Mouse (Mus musculus) heart, embryonic 11.5 days (tissue): ENCODE results near the gene Ppp1r1b. TPM values are rescaled to one million over a fixed set of nuclear protein-coding genes. Genes with fewer than 3 reads are reported as not detected.
"Not testable (repeated sequence)": the region's sequence is repeated elsewhere in the genome, so short reads cannot be mapped to it uniquely, and the experiment has no call there.

Experiments used
- ATAC-seq: fragments of 200-750 bp; cut with Nextera tagmentation; replicated peaks from 2 replicates; pipeline ENCODE4 v1.8.0; 2017; ENCODE audit warnings: moderate library complexity; ENCODE audit not compliant: insufficient number of reproducible peaks, low FRiP score, low TSS enrichment
- H3K27ac ChIP-seq: fragments of 300-500 bp; sonication (generic); 2 replicates; pipeline ENCODE4 v1.5.1; 2014; ENCODE audit warnings: mild to moderate bottlenecking, low read depth, low read length
- H3K27me3 ChIP-seq: fragments of 300-500 bp; sonication (generic); 2 replicates; pipeline ENCODE4 v1.6.1; 2014; ENCODE audit warnings: mild to moderate bottlenecking, low read length, mixed read lengths; ENCODE audit not compliant: control insufficient read depth, insufficient read depth
- H3K36me3 ChIP-seq: fragments of 300-500 bp; sonication (generic); 2 replicates; pipeline ENCODE4 v1.6.1; 2014; ENCODE audit warnings: mild to moderate bottlenecking, low read length, moderate library complexity, mixed read lengths; ENCODE audit not compliant: control insufficient read depth, insufficient read depth
- H3K4me1 ChIP-seq: fragments of 300-500 bp; sonication (generic); 2 replicates; pipeline ENCODE4 v1.6.1; 2014; ENCODE audit warnings: low read length; ENCODE audit not compliant: control insufficient read depth, insufficient read depth
- H3K4me2 ChIP-seq: fragments of 300-500 bp; sonication (generic); 2 replicates; pipeline ENCODE4 v1.6.1; 2014; ENCODE audit warnings: mild to moderate bottlenecking, moderate library complexity
- H3K4me3 ChIP-seq: fragments of 300-500 bp; sonication (generic); 2 replicates; pipeline ENCODE4 v1.5.1; 2014; ENCODE audit warnings: low read depth, low read length
- H3K9ac ChIP-seq: fragments of 300-500 bp; sonication (generic); 2 replicates; pipeline ENCODE4 v1.6.1; 2014; ENCODE audit warnings: mild to moderate bottlenecking, low read depth, low read length, moderate library complexity
- H3K9me3 ChIP-seq: fragments of 300-500 bp; sonication (generic); replicated peaks from 2 replicates; pipeline ENCODE4 v1.6.1; 2016; ENCODE audit warnings: low read length; ENCODE audit not compliant: control insufficient read depth
- WGBS: fragments of 180-500 bp; shearing (Covaris S2); extraction: QIAGEN DNeasy Blood & Tissue Kit; methylation state at CpG from one replicate; pipeline ENCODE4 v1.1.7; 2014; ENCODE audit not compliant: insufficient replicate concordance; 5-methylcytosine and 5-hydroxymethylcytosine counted together
- polyA plus RNA-seq: library from polyadenylated mRNA; unstranded; fragments of >200 nt; fragmentation: Nextera tagmentation; extraction: Ambion mirVana; gene quantifications from 2 replicates; pipeline ENCODE4 v1.2.1, GENCODE M21; 2014

The Ppp1r1b gene
- polyA plus RNA-seq, 1 experiment from 2014 or later = 13.6 TPM

- ATAC-seq = no peak
- Histone ChIP-seq H3K27ac (peak overlapping the region; percentile 10; the same call in 1 of the 2 replicates), H3K36me3 (peaks cover 13% of the 10 kb centered on the region), H3K9me3 (no peaks in the 10 kb centered on the region), H3K4me1 (peaks cover 38% of the 10 kb centered on the region), H3K4me3 (no peak overlapping the region), H3K4me2 (no peak overlapping the region), H3K9ac (no peak overlapping the region), H3K27me3 (peaks cover 8% of the 10 kb centered on the region)
- 93% methylated on average over 2 of the region's 2 CpGs for WGBS
Observed at GRCm38 (mm10) chr11:98381651-98382050, 33.4 kb downstream of the Ppp1r1b start.

- not testable (repeated sequence) for H3K27ac ChIP-seq, H3K4me2 ChIP-seq, H3K9ac ChIP-seq, ATAC-seq, H3K9me3 ChIP-seq, H3K36me3 ChIP-seq, H3K4me3 ChIP-seq
- WGBS = 18% methylated on average over 2 of the region's 2 CpGs
- Histone ChIP-seq H3K27me3 (peaks cover 10% of the 10 kb centered on the region), H3K4me1 (peaks cover 31% of the 10 kb centered on the region)
Observed at GRCm38 (mm10) chr11:98382405-98382804, 34.2 kb downstream of the Ppp1r1b start.

DNA sequence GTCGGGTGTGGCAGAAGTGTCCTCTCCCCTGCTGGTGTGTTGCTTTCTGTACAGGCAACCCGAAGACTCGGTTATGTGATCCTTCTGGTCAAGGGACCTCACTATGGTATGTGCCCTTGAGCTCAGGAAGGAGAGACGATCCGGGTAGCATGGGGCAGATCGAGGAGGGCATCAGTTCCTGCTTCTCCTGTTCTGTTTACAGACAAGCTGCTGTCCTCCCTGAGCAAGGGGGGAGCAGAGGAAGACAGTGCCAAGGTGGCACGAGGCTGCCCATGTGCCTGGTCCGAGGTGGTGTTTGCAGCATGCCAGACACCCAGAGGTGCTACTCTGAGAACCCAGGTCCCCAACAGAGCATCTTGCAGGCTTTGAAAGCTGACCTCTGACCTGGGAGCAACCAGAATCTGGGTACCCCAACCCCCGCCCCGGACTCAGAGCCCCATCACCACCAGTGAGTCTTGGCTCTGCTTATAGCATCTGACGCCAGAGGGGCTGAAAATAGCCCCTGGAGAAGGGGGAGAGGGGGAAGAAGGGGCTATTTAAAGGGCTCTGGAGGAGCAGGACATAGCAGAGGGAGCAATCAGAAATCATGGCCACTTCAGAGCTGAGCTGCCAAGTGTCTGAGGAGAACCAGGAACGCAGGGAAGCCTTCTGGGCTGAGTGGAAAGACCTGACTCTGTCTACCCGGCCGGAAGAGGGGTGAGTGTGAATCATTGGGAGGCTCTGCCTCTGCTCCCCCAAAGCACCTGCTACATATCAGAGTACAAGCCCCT lies 35.2 kb downstream of the Ppp1r1b start, which contains the start of gene Tcap:
TSS of gene Tcap (plus strand) at position 551 of the 770 bp plus-strand sequence.
- peak within 1 kb of the TSS; percentile 74 for H3K4me2 ChIP-seq
- ATAC-seq = peak; percentile 24; the same call in 1 of the 2 replicates
- H3K4me3 ChIP-seq = peak within 1 kb of the TSS; percentile 47
- H3K27me3 ChIP-seq = peaks cover 19% of the 10 kb centered on the region
- H3K36me3 ChIP-seq = peaks cover 3% of the 10 kb centered on the region; the same call in 1 of the 2 replicates
- H3K27ac ChIP-seq = peak within 1 kb of the TSS; percentile 92
- H3K4me1 ChIP-seq = peaks cover 40% of the 10 kb centered on the region
- no peaks in the 10 kb centered on the region for H3K9me3 ChIP-seq
- peak within 1 kb of the TSS; percentile 80 for H3K9ac ChIP-seq
- WGBS = 24% methylated on average over 14 of the region's 14 CpGs

GRCm38 (mm10) chr11:98384216-98384615 lies 36.0 kb downstream of the Ppp1r1b start:
- Histone ChIP-seq H3K4me2 (peak overlapping the region; percentile 74), H3K27me3 (peaks cover 19% of the 10 kb centered on the region), H3K9me3 (no peaks in the 10 kb centered on the region), H3K4me3 (peak overlapping the region; percentile 47), H3K27ac (peak overlapping the region; percentile 92), H3K4me1 (peaks cover 42% of the 10 kb centered on the region), H3K36me3 (no peaks in the 10 kb centered on the region; the same call in 1 of the 2 replicates), H3K9ac (peak overlapping the region; percentile 80)
- ATAC-seq = no peak
- WGBS = 59% methylated on average over 20 of the region's 20 CpGs

GRCm38 (mm10) chr11:98384721-98385637 lies 36.8 kb downstream of the Ppp1r1b start:
- Histone ChIP-seq H3K36me3 (no peaks in the 10 kb centered on the region; the same call in 1 of the 2 replicates), H3K9me3 (no peaks in the 10 kb centered on the region), H3K4me2 (peak overlapping the region; percentile 74), H3K27me3 (peaks cover 19% of the 10 kb centered on the region), H3K4me1 (peaks cover 36% of the 10 kb centered on the region), H3K4me3 (peak overlapping the region; percentile 47), H3K9ac (peak overlapping the region; percentile 80), H3K27ac (peak overlapping the region; percentile 92)
- WGBS = 51% methylated on average over 8 of the region's 8 CpGs
- no peak for ATAC-seq

DNA sequence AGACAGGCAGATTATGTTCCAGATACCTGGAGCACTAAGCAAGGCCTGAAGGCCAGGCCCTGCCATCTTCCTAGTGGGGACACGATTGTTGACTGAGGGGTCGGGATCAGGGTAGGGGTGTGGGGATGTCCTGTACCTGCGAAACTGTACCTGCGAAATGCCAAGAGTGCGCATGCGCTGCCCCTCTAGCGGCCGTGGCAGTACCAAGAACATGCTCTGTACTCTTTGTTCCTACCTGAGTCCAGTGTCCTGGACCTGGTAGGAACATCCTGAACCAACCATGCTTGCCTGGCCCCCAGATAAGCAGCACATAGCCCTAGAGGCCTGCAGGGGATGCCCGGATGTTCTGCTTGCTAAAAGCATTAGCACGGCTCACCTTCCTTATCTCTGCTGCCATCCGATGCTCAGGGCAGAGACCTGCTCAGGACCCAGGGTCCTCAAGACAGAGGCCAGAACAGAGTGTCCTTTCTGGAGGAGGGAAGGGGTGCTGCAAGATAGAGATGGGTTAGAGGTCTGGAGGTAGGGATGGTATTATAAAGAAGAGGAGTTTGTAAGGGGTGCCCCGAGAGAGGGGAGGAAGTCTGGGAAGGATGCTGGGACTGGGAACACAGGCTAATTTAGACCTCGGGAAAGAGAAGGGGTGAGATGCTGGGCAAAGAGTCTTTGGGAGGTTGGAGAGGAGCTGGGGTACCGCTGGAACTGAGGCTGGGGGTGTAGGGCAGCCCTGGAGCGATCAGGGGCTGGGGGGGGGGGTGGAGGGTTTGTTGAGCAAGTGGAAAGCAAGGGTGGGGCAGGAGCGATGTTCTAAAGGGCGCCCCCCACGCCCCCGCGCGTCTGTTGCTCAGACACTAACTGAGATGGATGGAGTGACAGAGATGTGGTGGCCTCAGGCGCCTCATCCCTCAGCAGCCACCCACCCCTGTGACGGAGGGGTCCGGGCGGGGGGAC lies 37.7 kb downstream of the Ppp1r1b start, which contains the start of gene Pnmt:
TSS of gene Pnmt (plus strand) at position 813 of the 948 bp plus-strand sequence.
- Histone ChIP-seq H3K36me3 (no peaks in the 10 kb centered on the region), H3K4me1 (peaks cover 42% of the 10 kb centered on the region), H3K4me3 (peak within 1 kb of the TSS; percentile 47; the same call in 1 of the 2 replicates), H3K9ac (peak within 1 kb of the TSS; percentile 80), H3K4me2 (peak within 1 kb of the TSS; percentile 74), H3K27me3 (peaks cover 19% of the 10 kb centered on the region), H3K9me3 (no peaks in the 10 kb centered on the region), H3K27ac (no peak within 1 kb of the TSS)
- WGBS = 44% methylated on average over 25 of the region's 25 CpGs
- no peak for ATAC-seq

DNA sequence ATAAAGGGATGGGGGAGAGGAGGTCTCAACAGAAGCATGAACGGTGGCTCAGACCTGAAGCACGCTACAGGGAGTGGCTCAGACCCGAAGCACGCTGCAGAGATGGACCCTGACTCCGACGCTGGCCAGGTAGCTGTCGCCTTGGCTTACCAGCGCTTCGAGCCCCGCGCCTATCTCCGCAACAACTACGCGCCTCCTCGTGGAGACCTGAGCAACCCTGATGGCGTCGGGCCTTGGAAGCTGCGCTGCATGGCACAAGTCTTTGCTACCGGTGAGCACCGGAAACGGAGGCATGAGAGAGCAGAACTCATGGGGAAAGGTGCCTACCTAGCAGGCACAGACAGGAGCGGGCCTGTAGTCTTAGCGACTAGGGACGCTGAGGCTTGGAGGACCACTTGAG lies 38.4 kb downstream of the Ppp1r1b start:
- H3K4me3 ChIP-seq = no peak overlapping the region
- H3K27ac ChIP-seq = no peak overlapping the region
- peak overlapping the region; percentile 63; the same call in 1 of the 2 replicates for H3K9ac ChIP-seq
- 12% methylated on average over 24 of the region's 24 CpGs for WGBS
- no peaks in the 10 kb centered on the region for H3K9me3 ChIP-seq
- no peaks in the 10 kb centered on the region for H3K36me3 ChIP-seq
- peaks cover 19% of the 10 kb centered on the region for H3K27me3 ChIP-seq
- peak overlapping the region; percentile 38 for H3K4me2 ChIP-seq
- peaks cover 47% of the 10 kb centered on the region for H3K4me1 ChIP-seq
- no peak for ATAC-seq
